Mouse (Mus musculus) layer of hippocampus, adult 2 months (tissue): Measurements from ENCODE around the gene Pianp. TPM values are rescaled to one million over a fixed set of nuclear protein-coding genes. Genes with fewer than 3 reads are reported as not detected.
A peak's percentile ranks its signal among the peaks of the same experiment; 100 is the strongest.
"Not testable (repeated sequence)": the region's sequence is repeated elsewhere in the genome, so short reads cannot be mapped to it uniquely, and the experiment has no call there.

Source experiments
- DNase-seq, 2 experiments: peaks; one replicate each; pipeline ENCODE4 v3.0.0; 2022; ENCODE audit warnings: low spot score in 2 of 2
- H3K27ac ChIP-seq: fragments of 200-600 bp; 2 replicates; pipeline ENCODE4 v1.8.1; 2022
- H3K4me3 ChIP-seq: fragments of 200-600 bp; 2 replicates; pipeline ENCODE4 v1.8.1; 2022; ENCODE audit warnings: mild to moderate bottlenecking
- CTCF ChIP-seq: fragments of 200-600 bp; conservative IDR thresholded peaks from 2 replicates; pipeline ENCODE4 v1.8.1; 2022; ENCODE audit warnings: antibody characterized with exemption, mild to moderate bottlenecking, moderate library complexity
- total RNA-seq, 2 experiments: library from RNA; stranded (reverse); gene quantifications; 2 replicates each; pipeline ENCODE4 v1.2.3; 2021

Gene Pianp
- total RNA-seq, 2 experiments from 2014 or later, result 163 to 181 TPM

DNA sequence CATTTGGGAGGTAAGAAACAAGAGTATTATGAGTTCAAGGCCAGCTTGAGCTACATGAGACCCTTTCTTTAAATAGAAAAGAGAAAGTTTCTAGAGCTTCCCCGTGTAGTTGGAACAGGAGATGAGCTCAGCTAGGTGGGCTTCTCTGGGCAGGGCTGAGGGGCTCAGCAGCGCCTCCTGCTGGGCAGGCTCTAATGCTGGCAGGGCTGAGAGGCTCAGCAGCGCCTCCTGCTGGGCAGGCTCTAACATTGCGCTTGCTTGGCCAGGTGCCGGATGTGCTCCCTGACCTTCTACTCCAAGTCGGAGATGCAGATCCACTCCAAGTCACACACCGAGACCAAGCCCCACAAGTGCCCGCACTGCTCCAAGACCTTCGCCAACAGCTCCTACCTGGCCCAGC, 34.0 kb downstream of the Pianp start:
- H3K4me3 ChIP-seq, H3K27ac ChIP-seq, DNase-seq: not testable (repeated sequence)
- peak; percentile 84 for TF ChIP-seq CTCF

- peak overlapping the region; percentile 32; the same call in 1 of the 2 replicates for H3K27ac ChIP-seq
- DNase-seq, result no peak
- H3K4me3 ChIP-seq, result no peak overlapping the region
- no peak for TF ChIP-seq CTCF
These were observed 35.1 kb downstream of the Pianp start for GRCm38 (mm10) chr6:125031604-125032003.

- no peak for DNase-seq
- Histone ChIP-seq H3K4me3 (no peak overlapping the region; the same call in 1 of the 2 replicates), H3K27ac (peak overlapping the region; percentile 79)
- TF ChIP-seq CTCF, result no peak
These were observed 42.2 kb downstream of the Pianp start for GRCm38 (mm10) chr6:125038666-125039065.

GRCm38 (mm10) chr6:125039131-125039530, 42.6 kb downstream of the Pianp start:
- no peak for DNase-seq
- Histone ChIP-seq H3K4me3 (peak overlapping the region; percentile 79), H3K27ac (peak overlapping the region; percentile 79)
- no peak for TF ChIP-seq CTCF

- DNase-seq, result peak; percentile 85 to 93
- no peak for TF ChIP-seq CTCF
- peak within 1 kb of the TSS; percentile 79 for H3K4me3 ChIP-seq
- H3K27ac ChIP-seq, result peak within 1 kb of the TSS; percentile 88
These were observed 43.1 kb downstream of the Pianp start, which contains the start of gene Ing4 for GRCm38 (mm10) chr6:125039533-125040153. Gene Ing4, plus strand, starts transcription at chr6:125039760.

DNA sequence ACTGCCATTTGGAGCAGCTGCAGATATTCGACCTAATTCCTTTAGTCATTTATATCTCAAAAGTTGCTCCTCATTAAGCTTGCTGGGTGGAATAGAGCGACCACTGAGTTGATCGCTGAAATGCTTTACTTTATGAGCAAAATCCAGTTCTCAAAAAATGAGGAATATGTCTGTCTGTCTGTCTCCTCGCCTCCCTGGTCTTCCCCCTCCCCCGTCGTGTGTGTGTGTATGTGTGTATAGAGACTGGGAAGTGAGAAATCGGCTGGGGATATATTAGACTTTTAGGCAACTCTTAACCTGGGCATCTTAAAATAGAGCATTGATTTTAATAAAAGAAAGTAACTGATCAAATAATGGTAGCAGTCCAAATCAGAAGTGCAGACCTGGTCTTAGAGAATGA, 43.7 kb downstream of the Pianp start:
- DNase-seq, result no peak
- Histone ChIP-seq H3K4me3 (peak overlapping the region; percentile 79), H3K27ac (peak overlapping the region; percentile 88)
- TF ChIP-seq CTCF, result no peak

DNA sequence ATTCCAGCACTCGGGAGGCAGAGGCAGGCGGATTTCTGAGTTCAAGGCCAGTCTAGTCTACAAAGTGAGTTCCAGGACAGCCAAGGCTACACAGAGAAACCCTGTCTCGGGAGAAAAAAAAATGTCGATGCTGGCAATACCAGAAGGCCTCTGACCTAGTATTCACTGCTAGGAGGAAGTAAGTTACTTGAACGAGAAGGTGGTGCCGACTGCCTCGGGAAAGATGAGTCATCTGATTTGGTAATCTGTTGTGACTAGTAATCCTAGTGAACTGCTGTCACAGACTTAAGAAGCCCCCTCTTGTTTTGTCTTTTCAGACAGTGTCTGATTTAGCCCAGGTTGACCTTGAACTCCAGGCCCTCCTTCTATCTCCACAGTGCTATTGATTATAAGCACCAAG, 44.6 kb downstream of the Pianp start:
- H3K4me3 ChIP-seq, result no peak overlapping the region
- TF ChIP-seq CTCF, result no peak
- no peak for DNase-seq
- no peak overlapping the region for H3K27ac ChIP-seq

DNA sequence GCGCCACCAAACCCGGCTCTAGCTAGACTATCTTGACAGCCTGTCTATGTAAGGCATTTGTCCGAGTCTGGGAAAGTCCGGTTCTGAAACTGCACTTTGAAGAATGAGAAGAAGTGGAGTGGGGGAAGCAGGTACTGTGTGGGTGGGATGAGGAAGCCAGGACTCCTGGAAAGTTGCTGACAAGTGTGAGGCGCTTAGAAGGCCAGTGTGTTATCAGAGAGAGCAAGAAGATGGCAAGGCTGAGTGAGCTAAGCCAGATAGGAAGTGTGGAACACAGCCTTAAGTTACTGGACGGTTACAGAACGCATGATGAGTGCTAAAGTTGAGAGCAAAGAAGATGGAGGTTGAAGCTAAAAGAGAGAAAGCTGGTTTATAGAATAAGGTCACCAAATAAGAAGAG, 45.6 kb downstream of the Pianp start:
- no peak for DNase-seq
- H3K4me3 ChIP-seq, result no peak overlapping the region
- H3K27ac ChIP-seq, result no peak overlapping the region
- no peak for TF ChIP-seq CTCF

DNA sequence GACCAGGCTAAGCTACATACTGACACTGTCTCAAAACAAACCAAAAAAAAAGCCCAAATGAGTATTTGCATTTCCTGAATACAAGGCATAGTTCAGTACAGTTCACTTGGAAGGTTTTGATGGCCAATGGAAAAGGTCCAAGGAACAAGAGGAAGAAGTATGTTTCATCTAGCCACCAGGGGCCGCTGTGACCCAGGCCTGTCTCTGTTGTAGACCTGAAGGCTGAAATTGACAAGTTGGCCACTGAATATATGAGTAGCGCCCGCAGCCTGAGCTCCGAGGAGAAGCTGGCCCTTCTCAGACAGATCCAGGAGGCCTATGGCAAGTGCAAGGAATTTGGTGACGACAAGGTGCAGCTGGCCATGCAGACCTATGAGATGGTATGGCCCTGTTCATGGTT, 50.2 kb downstream of the Pianp start:
- peak; percentile 94 for TF ChIP-seq CTCF
- peak; percentile 58 to 83 for DNase-seq
- Histone ChIP-seq H3K27ac (no peak overlapping the region), H3K4me3 (no peak overlapping the region)

- Histone ChIP-seq H3K27ac (no peak within 1 kb of the TSS), H3K4me3 (no peak within 1 kb of the TSS)
- peak in 1 of 2 experiments; percentile 29 for DNase-seq
- TF ChIP-seq CTCF, result no peak
These were observed 53.2 kb downstream of the Pianp start, which contains the start of gene Acrbp for GRCm38 (mm10) chr6:125049678-125050077. Gene Acrbp, plus strand, starts transcription at chr6:125049689.

DNA sequence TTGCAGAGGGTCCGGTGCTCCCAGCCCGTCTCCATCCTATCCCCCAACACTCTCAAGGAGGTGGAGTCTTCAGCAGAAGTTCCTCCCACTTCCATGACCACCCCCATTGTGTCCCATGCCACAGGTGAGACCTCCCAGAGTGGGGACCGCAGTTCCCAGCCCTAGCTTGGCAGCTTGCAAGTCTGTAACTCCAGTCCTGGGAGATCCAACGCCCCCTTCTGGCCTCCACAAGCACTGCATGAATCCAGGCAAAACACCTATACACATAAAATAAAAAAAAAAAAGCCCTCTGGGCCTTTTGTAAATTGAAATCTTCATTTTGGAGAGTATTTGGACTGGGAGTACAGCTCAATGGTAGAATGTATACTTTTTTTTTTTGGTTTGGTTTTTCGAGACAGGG, 54.7 kb downstream of the Pianp start:
- Histone ChIP-seq H3K27ac (no peak overlapping the region), H3K4me3 (no peak overlapping the region)
- no peak for DNase-seq
- TF ChIP-seq CTCF, result peak; percentile 71

Other genes with a start within 250 kb of the Pianp start
- not detected for gene Gm45234, start 240.7 kb upstream of the Pianp start, total RNA-seq
- 100 to 1,000 TPM; 159 to 164 TPM for gene Atn1, start 240.2 kb upstream of the Pianp start, total RNA-seq
- gene Eno2, start 227.0 kb upstream of the Pianp start, total RNA-seq, result 1,000 to 10,000 TPM in 1 of 2 experiments, 100 to 1,000 TPM in 1; 981 to 1,025 TPM
- 1 to 10 TPM; 1.4 to 1.6 TPM for gene Lrrc23, start 217.0 kb upstream of the Pianp start, total RNA-seq
- 1 to 10 TPM; 3.4 to 4.6 TPM for gene Spsb2, start 188.0 kb upstream of the Pianp start, total RNA-seq
- gene Tpi1, start 182.4 kb upstream of the Pianp start, total RNA-seq, result 100 to 1,000 TPM; 713 to 768 TPM
- gene Usp5, start 167.2 kb upstream of the Pianp start, total RNA-seq, result 100 to 1,000 TPM; 185 to 198 TPM
- 1 to 10 TPM in 1 of 2 experiments, under 1 TPM in 1; 0.47 to 1.3 TPM for gene Cdca3, start 167.1 kb upstream of the Pianp start, total RNA-seq
- under 1 TPM in 1 of 2 experiments, not detected in 1; 0.20 TPM for gene Gnb3, start 156.4 kb upstream of the Pianp start, total RNA-seq
- gene P3h3, start 138.9 kb upstream of the Pianp start, total RNA-seq, result 10 to 100 TPM; 33.7 to 36.7 TPM
- 100 to 1,000 TPM; 181 to 199 TPM for gene Gpr162, start 132.7 kb upstream of the Pianp start, total RNA-seq
- under 1 TPM; 0.18 to 0.47 TPM for gene Cd4, start 108.5 kb upstream of the Pianp start, total RNA-seq
- gene Lag3, start 85.0 kb upstream of the Pianp start, total RNA-seq, result 1 to 10 TPM; 1.3 to 1.7 TPM
- gene Ptms, start 76.6 kb upstream of the Pianp start, total RNA-seq, result 1,000 to 10,000 TPM in 1 of 2 experiments, 100 to 1,000 TPM in 1; 991 to 1,057 TPM
- 100 to 1,000 TPM; 627 to 642 TPM for gene Mlf2, start 65.3 kb upstream of the Pianp start, total RNA-seq
- gene Cops7a, start 31.2 kb upstream of the Pianp start, total RNA-seq, result 100 to 1,000 TPM; 136 to 151 TPM
- 10 to 100 TPM; 50.0 to 50.9 TPM for gene Zfp384, start 12.5 kb downstream of the Pianp start, total RNA-seq
- 10 to 100 TPM; 60.1 to 63.2 TPM for gene Ing4, start 43.1 kb downstream of the Pianp start, total RNA-seq
- 10 to 100 TPM; 15.9 to 19.2 TPM for gene Acrbp, start 53.0 kb downstream of the Pianp start, total RNA-seq
- gene Lpar5, start 71.2 kb downstream of the Pianp start, total RNA-seq, result 1 to 10 TPM in 1 of 2 experiments, under 1 TPM in 1; 0.61 to 1.1 TPM
- 100 to 1,000 TPM; 176 to 185 TPM for gene Chd4, start 99.3 kb downstream of the Pianp start, total RNA-seq
- gene Nop2, start 135.2 kb downstream of the Pianp start, total RNA-seq, result 10 to 100 TPM; 30.8 to 31.7 TPM
- gene Iffo1, start 148.5 kb downstream of the Pianp start, total RNA-seq, result 10 to 100 TPM; 69.9 to 71.9 TPM
- gene Gapdh, start 169.8 kb downstream of the Pianp start, total RNA-seq, result 1,000 to 10,000 TPM; 2,438 to 2,531 TPM
- 10 to 100 TPM; 24.3 to 28.5 TPM for gene Ncapd2, start 195.0 kb downstream of the Pianp start, total RNA-seq
- 10 to 100 TPM; 70.8 to 75.3 TPM for gene Mrpl51, start 195.1 kb downstream of the Pianp start, total RNA-seq
- 10 to 100 TPM; 83.5 to 83.6 TPM for gene Vamp1, start 218.9 kb downstream of the Pianp start, total RNA-seq
- gene Tapbpl, start 235.2 kb downstream of the Pianp start, total RNA-seq, result 1 to 10 TPM; 3.2 to 4.2 TPM
- gene Cd27, start 240.3 kb downstream of the Pianp start, total RNA-seq, result not detected